Mouse (Mus musculus): ENCODE measurements around the gene Zswim8. TPM values are rescaled to one million over a fixed set of nuclear protein-coding genes. Genes with fewer than 3 reads are reported as not detected.
A peak's percentile ranks its signal among the peaks of the same experiment; 100 is the strongest.

Gene Zswim8
- polyA plus RNA-seq, 1 experiment from 2014 or later = 51.4 TPM

DNA sequence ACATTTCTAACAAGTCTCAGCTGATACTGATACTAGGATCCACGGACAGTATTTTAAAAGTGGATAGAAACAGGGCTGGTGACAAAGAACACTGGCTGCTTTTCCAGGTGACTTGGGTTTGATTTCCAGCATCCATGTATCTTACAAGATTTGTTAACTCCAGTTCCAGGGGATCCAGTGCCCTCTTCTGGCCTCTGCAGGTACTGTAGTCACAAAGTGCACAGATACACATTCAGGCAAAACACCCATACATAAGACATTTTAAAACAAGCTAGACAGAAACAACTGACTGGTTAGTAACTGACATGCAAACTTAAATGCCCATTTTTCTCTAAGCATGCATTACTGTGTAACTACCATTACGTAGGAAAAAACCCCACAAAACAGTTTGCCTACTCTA lies 34.4 kb upstream of the Zswim8 start:
- H3K27ac ChIP-seq (replicated peaks) = no peak overlapping the region
- peaks cover 24% of the 10 kb centered on the region for H3K4me1 ChIP-seq (replicated peaks)
- peak overlapping the region; percentile 79 for H3K4me2 ChIP-seq
- no peaks in the 10 kb centered on the region for H3K9me3 ChIP-seq
- H3K9ac ChIP-seq = no peak overlapping the region
- H3K27me3 ChIP-seq = peaks cover 38% of the 10 kb centered on the region
- ATAC-seq (ENCODE audit: low read depth) = no peak
- 94% methylated on average over 2 of the region's 2 CpGs for WGBS
- peaks cover 24% of the 10 kb centered on the region for H3K36me3 ChIP-seq
- no peak overlapping the region for H3K4me3 ChIP-seq

DNA sequence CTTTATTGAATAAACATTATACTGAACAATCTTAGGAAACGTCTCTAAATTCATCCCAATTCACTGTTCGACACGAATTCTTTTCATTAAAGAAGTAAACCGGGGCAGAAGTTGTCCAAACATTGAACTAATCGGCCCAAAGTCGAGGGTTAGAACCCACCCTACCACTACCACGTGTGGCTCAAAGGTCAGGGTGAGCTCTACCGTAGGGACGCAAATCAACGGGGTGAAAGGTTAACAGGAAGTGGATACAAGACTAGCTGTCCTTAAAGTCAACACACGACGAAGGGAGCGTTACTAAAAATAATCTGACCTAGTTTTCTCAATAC lies 33.7 kb upstream of the Zswim8 start:
- Histone ChIP-seq H3K9ac (peak overlapping the region; percentile 54; the same call in 1 of the 2 replicates), H3K4me3 (peak overlapping the region; percentile 92), H3K4me2 (peak overlapping the region; percentile 79), H3K27me3 (peaks cover 30% of the 10 kb centered on the region), H3K36me3 (peaks cover 31% of the 10 kb centered on the region), H3K4me1 (replicated peaks) (peaks cover 24% of the 10 kb centered on the region), H3K27ac (replicated peaks) (peak overlapping the region; percentile 54), H3K9me3 (no peaks in the 10 kb centered on the region)
- 12% methylated on average over 13 of the region's 13 CpGs for WGBS
- peak; percentile 79 for ATAC-seq (ENCODE audit: low read depth)

DNA sequence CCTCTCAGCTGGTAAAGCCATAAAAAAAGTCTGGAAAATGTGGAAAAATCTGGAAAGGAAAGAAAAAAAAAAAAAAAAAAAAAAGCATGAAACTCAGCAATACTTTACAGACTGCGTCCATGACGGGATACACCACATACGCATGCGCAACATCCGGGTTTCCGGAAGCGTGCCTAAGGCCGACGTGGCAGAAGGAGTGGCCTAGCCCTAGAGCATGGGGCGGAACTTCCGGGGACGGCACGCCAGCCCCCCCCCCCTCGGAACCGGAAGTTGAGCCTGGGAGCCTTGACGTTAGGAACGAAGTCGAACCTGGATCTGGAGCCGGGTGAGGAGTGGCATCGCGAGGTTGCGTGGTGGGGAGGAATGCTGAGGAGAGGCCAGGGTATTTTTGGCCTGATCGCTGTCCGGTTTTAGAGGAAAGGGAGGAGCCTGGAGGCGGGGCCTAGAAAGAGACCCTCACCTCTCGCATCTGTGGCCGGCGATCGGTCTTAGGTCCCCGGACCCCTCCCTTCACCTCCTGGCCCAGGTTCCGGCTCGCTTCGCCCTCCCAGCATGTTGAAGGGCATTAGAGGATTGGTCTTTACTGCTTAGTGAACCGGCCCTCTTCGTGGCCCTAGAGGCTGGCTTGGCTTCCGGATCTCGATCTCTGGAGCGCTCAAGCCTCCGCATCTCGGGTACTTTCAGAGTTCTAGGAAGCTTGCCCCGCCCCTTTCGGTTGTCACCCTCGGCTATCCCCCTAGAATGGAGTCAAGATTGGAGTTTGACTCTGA lies 33.1 kb upstream of the Zswim8 start, which contains the start of gene Sec24c:
TSS of gene Sec24c (plus strand) at position 245 of the 770 bp plus-strand sequence.
- under 1% methylated on average over 43 of the region's 43 CpGs for WGBS
- peaks cover 37% of the 10 kb centered on the region for H3K36me3 ChIP-seq
- H3K4me1 ChIP-seq (replicated peaks) = peaks cover 24% of the 10 kb centered on the region
- H3K4me3 ChIP-seq = peak within 1 kb of the TSS; percentile 92
- H3K4me2 ChIP-seq = peak within 1 kb of the TSS; percentile 79
- H3K9ac ChIP-seq = peak within 1 kb of the TSS; percentile 91
- peaks cover 26% of the 10 kb centered on the region for H3K27me3 ChIP-seq
- H3K9me3 ChIP-seq = no peaks in the 10 kb centered on the region
- ATAC-seq (ENCODE audit: low read depth) = peak; percentile 97
- peak within 1 kb of the TSS; percentile 89 for H3K27ac ChIP-seq (replicated peaks)

DNA sequence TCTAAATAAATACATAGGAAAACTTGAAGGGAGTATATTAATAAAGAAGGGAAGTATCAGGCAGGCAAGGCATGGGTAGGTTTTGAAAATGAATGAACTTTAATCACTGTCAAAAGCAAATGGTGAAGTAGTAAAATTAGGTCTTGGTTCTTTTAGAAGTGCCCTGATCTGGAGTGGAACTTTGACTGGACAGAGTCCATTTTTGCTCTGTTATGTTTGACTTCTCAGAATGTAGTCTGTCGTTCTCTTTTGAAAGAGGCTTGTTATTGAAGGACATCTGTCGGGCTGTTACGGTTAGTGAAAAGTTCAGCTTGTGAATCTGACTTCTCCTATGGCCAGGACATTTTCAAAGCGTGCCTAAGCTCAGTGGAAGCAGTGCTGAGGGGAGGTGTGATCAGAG lies 29.4 kb upstream of the Zswim8 start:
- no peak overlapping the region for H3K9ac ChIP-seq
- no peaks in the 10 kb centered on the region for H3K27me3 ChIP-seq
- no peak for ATAC-seq (ENCODE audit: low read depth)
- no peak overlapping the region for H3K4me3 ChIP-seq
- H3K4me2 ChIP-seq = no peak overlapping the region
- WGBS = 97% methylated on average over 4 of the region's 4 CpGs
- peaks cover 24% of the 10 kb centered on the region for H3K4me1 ChIP-seq (replicated peaks)
- no peaks in the 10 kb centered on the region for H3K9me3 ChIP-seq
- H3K27ac ChIP-seq (replicated peaks) = no peak overlapping the region
- H3K36me3 ChIP-seq = peaks cover 73% of the 10 kb centered on the region

DNA sequence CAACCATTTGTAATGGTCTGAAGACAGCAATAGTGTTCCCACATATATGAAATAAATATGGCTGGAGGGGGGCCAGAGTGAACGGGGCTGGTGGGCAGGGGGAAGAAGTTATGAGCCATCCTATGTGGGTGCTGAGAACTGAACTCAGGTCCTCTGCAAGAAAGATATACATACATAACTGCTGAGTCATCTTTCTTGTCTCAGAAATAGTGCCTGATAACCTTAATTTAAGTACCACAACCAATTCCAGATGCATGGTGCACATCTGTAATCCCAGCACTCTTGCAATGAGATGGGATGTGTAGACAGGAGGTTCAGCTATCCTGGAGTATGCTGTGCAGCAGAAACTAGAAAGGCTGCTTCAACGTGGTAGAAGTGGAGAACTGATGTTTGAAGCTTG lies 25.6 kb upstream of the Zswim8 start:
- Histone ChIP-seq H3K36me3 (peaks cover 100% of the 10 kb centered on the region), H3K4me3 (no peak overlapping the region), H3K27ac (replicated peaks) (no peak overlapping the region), H3K4me2 (no peak overlapping the region), H3K27me3 (no peaks in the 10 kb centered on the region), H3K9me3 (no peaks in the 10 kb centered on the region), H3K4me1 (replicated peaks) (0 out of 2 replicates have a peak, but pooled peaks cover 2% of the 10 kb centered on the region), H3K9ac (no peak overlapping the region)
- 93% methylated on average over 2 of the region's 2 CpGs for WGBS
- no peak for ATAC-seq (ENCODE audit: low read depth)

DNA sequence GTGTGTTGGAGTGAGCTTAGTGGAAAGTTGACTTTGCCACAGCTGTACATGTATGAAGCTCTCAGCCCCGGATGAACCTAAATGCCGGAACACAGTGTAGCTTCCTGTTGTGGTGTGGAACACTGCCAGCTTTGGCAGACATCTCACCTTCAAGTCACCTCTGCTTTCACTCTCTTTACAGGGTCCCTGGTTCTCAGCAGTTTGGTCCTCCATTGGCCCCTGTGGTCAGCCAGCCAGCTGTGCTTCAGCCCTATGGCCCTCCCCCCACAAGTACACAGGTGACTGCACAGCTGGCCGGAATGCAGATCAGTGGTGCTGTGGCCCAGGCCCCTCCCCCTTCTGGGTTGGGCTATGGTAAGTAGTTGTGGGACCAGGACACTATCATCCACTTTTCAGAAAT lies 24.9 kb upstream of the Zswim8 start:
- Histone ChIP-seq H3K4me3 (no peak overlapping the region), H3K4me2 (no peak overlapping the region), H3K9me3 (no peaks in the 10 kb centered on the region), H3K27ac (replicated peaks) (no peak overlapping the region), H3K27me3 (no peaks in the 10 kb centered on the region), H3K36me3 (peaks cover 100% of the 10 kb centered on the region), H3K4me1 (replicated peaks) (no peaks in the 10 kb centered on the region), H3K9ac (no peak overlapping the region)
- WGBS = 81% methylated on average over 3 of the region's 3 CpGs
- no peak for ATAC-seq (ENCODE audit: low read depth)

DNA sequence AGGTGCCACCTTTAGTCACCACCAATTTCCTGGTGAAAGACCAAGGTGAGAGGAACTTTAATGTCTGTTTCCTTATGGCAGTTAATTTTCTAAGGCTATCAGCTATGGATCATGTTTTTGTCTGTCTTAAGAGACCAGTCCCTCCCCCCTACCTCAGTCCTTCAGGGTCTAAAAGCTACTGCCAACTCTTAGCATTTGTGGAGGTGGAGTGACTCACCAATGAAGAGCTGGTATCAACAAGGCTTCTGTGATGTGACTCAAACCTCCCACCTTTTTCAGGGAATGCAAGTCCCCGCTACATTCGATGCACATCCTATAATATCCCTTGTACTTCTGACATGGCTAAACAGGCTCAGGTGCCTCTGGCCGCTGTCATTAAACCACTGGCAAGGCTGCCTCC lies 20.8 kb upstream of the Zswim8 start:
- H3K9ac ChIP-seq = 0 out of 2 replicates have a peak overlapping the region, but pooled peaks have one; percentile 17
- H3K36me3 ChIP-seq = peaks cover 100% of the 10 kb centered on the region
- H3K27me3 ChIP-seq = no peaks in the 10 kb centered on the region
- H3K4me2 ChIP-seq = no peak overlapping the region
- no peaks in the 10 kb centered on the region for H3K9me3 ChIP-seq
- 93% methylated on average over 3 of the region's 3 CpGs for WGBS
- no peak overlapping the region for H3K27ac ChIP-seq (replicated peaks)
- no peak overlapping the region for H3K4me3 ChIP-seq
- H3K4me1 ChIP-seq (replicated peaks) = no peaks in the 10 kb centered on the region
- no peak for ATAC-seq (ENCODE audit: low read depth)

DNA sequence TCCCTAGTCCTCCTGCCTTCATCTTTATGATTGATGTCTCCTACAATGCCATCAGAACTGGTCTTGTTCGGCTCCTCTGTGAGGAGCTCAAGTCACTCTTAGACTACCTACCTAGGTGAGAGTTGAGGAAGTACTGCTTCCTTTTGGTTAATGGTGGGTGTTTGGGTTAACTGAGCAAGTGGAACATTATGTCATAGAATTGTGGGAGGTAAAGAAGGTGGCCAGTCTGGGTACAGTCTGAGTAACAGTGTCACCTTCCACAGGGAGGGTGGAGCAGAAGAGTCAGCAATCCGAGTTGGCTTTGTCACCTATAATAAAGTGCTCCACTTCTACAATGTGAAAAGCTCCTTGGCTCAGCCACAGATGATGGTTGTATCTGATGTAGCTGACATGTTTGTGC lies 18.3 kb upstream of the Zswim8 start:
- 93% methylated on average over 2 of the region's 2 CpGs for WGBS
- Histone ChIP-seq H3K27ac (replicated peaks) (no peak overlapping the region), H3K9me3 (no peaks in the 10 kb centered on the region), H3K36me3 (peaks cover 100% of the 10 kb centered on the region), H3K9ac (no peak overlapping the region), H3K4me2 (no peak overlapping the region), H3K27me3 (no peaks in the 10 kb centered on the region), H3K4me1 (replicated peaks) (peaks cover 4% of the 10 kb centered on the region), H3K4me3 (no peak overlapping the region)
- ATAC-seq (ENCODE audit: low read depth) = no peak

DNA sequence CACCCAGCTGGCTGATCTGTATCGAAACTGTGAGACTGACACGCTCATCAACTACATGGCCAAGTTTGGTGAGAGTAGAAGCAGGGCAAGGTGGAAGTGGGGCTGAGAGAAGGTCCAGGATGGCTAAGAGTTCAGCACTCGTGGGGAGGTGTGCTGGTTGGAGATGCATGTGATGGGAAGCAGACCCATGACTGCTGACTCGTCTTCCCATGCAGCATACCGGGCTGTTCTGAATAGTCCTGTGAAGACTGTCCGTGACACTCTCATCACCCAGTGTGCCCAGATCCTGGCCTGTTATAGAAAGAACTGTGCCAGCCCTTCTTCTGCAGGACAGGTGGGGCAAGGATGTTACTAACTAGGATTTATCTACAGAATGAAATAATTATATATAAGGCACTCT lies 15.6 kb upstream of the Zswim8 start:
- WGBS = 94% methylated on average over 6 of the region's 6 CpGs
- Histone ChIP-seq H3K9ac (no peak overlapping the region), H3K4me1 (replicated peaks) (peaks cover 23% of the 10 kb centered on the region), H3K36me3 (peaks cover 77% of the 10 kb centered on the region), H3K4me3 (no peak overlapping the region), H3K4me2 (no peak overlapping the region), H3K27me3 (no peaks in the 10 kb centered on the region), H3K9me3 (no peaks in the 10 kb centered on the region), H3K27ac (replicated peaks) (no peak overlapping the region)
- ATAC-seq (ENCODE audit: low read depth) = no peak

DNA sequence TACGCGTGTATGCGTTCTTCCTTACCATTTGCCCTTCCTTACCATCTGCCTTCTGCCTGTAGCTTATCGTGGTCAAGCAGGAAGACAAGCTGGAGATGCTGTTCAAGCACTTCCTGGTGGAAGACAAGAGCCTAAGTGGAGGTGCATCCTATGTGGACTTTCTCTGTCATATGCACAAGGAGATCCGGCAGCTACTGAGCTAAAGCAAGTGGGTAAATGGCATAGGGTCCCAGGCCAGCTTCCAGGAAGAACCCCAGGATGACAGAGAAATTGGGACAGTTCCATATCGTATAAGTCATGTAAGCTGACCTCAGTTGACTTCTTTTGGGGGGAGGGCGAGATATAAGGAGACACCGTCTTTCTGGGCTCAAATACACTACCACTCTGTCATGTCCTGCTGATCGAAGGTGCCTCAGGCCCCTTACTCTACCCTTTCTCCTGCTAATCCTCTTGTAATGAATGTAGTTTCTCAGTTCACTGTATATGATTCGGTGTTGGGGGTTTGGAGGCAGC lies 13.7 kb upstream of the Zswim8 start:
- no peaks in the 10 kb centered on the region for H3K27me3 ChIP-seq
- no peaks in the 10 kb centered on the region for H3K9me3 ChIP-seq
- WGBS = 93% methylated on average over 10 of the region's 10 CpGs
- peak overlapping the region; percentile 77; the same call in 1 of the 2 replicates for H3K4me3 ChIP-seq
- peaks cover 41% of the 10 kb centered on the region for H3K4me1 ChIP-seq (replicated peaks)
- peaks cover 65% of the 10 kb centered on the region for H3K36me3 ChIP-seq
- H3K9ac ChIP-seq = peak overlapping the region; percentile 87; the same call in 1 of the 2 replicates
- no peak for ATAC-seq (ENCODE audit: low read depth)
- H3K4me2 ChIP-seq = 0 out of 2 replicates have a peak overlapping the region, but pooled peaks have one; percentile 84
- H3K27ac ChIP-seq (replicated peaks) = no peak overlapping the region

DNA sequence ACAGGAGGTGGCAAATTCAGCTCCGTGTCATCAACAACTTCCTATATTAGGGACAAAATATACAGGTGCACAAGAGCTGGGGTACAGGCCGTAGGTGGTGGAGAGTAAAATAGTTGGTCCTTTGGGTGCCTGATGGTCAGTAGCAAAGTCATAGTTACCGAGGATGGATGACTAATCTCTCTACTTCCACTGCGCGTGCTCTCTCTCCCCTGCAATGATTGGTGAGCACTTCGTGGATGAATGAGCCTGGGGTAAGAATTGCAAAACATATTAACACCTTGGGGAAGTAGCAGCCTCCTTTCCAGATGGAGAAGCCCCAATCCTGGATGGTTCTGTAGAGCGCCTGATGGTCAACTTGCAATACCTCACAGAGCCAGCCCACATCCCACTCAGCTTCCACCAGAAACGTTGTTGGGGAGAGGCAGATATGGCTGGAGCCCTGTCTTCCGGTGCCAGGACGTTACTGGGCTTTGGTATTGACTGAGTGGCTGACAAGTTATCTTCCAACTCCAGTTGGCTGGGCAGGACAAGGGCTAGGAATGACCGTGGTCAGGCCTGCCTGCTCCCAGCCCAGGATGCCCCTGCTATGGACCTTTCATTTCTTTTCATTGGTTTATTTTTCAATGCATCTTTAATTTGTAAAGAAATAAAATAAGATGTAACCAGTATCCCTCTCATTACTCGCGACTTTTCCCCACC lies 13.0 kb upstream of the Zswim8 start:
- H3K4me2 ChIP-seq = peak overlapping the region; percentile 84
- H3K36me3 ChIP-seq = peaks cover 63% of the 10 kb centered on the region
- 49% methylated on average over 13 of the region's 13 CpGs for WGBS
- ATAC-seq (ENCODE audit: low read depth) = peak; percentile 30
- peaks cover 48% of the 10 kb centered on the region for H3K4me1 ChIP-seq (replicated peaks)
- peak overlapping the region; percentile 77 for H3K4me3 ChIP-seq
- no peaks in the 10 kb centered on the region for H3K27me3 ChIP-seq
- H3K27ac ChIP-seq (replicated peaks) = peak overlapping the region; percentile 97
- no peaks in the 10 kb centered on the region for H3K9me3 ChIP-seq
- peak overlapping the region; percentile 87 for H3K9ac ChIP-seq
